Mouse (Mus musculus) mouse embryonic stem cell (cell line): ENCODE data around the gene Sgk1.

Source experiments
- in situ Hi-C, 2 experiments: fragments of 300-500 bp; cut with MboI; formaldehyde crosslinking; loops; 1 replicate in 1 of 2; 3 replicates in 1 of 2; pipeline ENCODE4 v1.14.3; 2019 to 2020; ENCODE audit warnings: low sequenced_read_pairs in 2 of 2, low pct_unique_long_range_greater_than_20kb in 1 of 2, mixed read lengths in 1 of 2; ENCODE audit not compliant: unreplicated experiment in 1 of 2

Gene Sgk1

DNA sequence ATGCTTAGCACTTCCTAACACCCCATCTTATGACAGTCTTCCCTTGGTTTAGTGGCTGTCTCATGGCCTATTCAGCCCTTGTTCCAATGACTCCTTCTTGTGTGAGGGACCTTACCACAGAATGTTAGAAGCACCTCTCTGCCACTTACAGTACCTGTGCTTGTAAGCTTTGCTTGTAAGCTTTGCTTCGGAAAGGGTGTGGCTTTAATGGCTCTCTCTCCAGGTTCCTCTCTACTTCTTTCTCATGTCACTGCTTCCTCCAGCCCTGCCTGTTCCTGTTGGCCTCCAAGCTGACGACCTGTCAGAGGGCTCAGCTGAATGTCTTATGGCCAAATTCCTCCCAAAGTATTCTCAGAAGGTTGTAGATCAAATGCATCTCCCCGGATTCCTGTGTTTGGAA, 25.8 kb downstream of the Sgk1 start:
- in situ Hi-C loops = no loop called here

DNA sequence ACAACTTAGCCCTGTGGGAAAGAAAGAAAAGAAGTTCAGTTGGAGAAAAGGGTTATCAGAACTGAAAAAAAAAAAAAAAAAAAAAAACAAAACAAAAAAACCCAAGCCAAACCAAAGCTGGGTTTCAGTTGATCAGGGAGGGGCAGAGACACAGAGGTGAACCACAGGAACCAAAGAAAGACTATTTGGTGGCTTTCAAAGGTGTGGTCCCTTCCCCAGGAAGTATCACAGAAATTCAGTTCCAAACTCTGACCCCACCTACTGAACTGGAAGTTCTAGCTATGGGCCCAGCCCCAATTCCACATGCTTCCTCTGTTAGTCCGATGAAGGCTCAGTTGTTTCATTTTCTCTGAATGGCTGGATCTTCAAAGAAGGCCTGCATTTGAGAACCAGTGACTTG, 26.7 kb downstream of the Sgk1 start:
- in situ Hi-C loops = no loop called here

GRCm38 (mm10) chr10:21910334-21910733, 28.4 kb downstream of the Sgk1 start:
- in situ Hi-C loops = no loop called here

DNA sequence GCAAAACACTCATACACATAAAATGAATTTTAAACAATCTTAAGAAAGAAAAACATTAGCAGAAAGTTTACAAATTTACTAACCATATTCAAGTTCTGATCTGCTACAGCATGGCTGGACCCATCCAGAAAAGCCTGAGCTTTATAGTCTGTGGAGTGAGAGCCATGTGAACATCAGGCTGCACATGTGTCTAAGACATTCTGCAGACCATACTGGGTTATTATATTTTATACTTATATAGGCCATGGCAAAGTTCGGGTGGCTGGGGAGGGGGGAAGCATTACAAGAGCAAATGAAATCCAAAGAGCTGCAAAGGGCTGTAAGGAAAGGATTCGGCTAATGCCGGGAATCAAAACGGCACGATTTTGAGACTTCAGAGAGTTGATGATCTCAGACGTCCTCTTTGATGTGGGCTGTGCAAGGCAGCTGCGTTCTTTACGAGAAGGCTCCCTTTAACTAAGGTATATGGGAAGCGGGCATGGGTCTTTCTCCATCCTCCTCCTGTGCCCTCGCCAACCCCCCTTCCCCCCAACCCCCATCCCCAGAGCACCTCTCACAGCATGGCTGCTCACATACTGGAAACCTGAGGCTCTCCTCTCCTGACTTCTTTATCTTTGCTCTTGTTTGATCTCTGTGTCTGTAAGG, 29.4 kb downstream of the Sgk1 start:
- in situ Hi-C loops = no loop called here

- in situ Hi-C loops = no loop called here
These were observed 32.8 kb downstream of the Sgk1 start for GRCm38 (mm10) chr10:21914751-21915150.

- in situ Hi-C loops = no loop called here
These were observed 34.5 kb downstream of the Sgk1 start for GRCm38 (mm10) chr10:21916301-21917071.

GRCm38 (mm10) chr10:21918016-21918749, 36.2 kb downstream of the Sgk1 start:
- in situ Hi-C loops = no loop called here

DNA sequence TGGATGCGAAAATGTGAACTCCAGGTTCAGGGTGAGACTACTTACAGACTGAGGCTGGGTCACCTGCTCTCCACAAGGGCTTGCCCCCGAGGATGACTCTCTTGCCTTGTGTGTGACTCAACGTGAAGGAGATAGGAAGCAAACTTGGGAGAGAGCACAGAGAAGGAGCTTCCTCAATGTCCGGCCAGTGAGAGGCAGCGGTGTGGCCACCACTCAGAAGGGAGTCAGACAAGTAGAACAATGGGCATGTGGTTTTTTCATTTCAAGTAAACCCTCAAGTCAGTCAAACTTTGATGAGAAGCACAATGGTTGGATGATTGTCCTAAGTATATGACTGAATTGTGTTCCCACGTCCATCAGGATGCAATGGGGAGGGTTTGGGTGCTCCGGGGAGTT, 36.8 kb downstream of the Sgk1 start:
- in situ Hi-C loops = no loop called here

- in situ Hi-C loops = no loop called here
These were observed 38.6 kb downstream of the Sgk1 start for GRCm38 (mm10) chr10:21920611-21921010.

- in situ Hi-C loops = no loop called here
These were observed 40.8 kb downstream of the Sgk1 start for GRCm38 (mm10) chr10:21922716-21923350.

- in situ Hi-C loops = no loop called here
These were observed 41.5 kb downstream of the Sgk1 start for GRCm38 (mm10) chr10:21923495-21923952.

DNA sequence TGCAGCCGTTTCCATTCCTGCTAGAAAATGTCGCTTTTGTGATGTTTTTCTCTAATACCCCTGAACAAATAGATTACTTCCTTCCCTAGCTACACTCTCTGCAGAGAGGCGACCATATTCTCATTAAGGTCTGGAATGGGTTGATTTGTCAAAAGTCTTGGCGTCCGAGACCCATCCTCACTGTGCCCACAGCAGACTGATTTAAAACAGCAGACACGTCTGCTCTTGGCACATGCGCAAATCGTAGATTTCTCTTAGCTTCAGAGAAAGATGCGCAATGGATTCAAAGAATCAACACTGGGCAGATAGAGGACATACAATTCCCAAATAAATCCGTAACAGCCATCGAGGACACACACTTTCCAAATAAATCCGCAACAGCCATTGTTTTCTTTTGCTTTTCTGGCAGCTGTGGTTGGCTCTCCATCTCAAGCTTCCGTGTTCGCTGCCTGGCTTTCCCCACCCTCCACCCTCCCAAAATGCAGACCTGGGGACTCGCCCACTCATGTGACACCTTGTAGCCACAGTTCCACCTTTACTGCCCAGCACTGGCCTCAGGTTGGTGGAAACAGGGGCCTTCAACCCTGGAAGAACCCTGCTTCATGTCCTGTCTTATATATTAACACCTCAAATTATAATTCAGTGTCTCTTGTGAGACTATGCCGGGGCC, 42.2 kb downstream of the Sgk1 start:
- in situ Hi-C loops = no loop called here

DNA sequence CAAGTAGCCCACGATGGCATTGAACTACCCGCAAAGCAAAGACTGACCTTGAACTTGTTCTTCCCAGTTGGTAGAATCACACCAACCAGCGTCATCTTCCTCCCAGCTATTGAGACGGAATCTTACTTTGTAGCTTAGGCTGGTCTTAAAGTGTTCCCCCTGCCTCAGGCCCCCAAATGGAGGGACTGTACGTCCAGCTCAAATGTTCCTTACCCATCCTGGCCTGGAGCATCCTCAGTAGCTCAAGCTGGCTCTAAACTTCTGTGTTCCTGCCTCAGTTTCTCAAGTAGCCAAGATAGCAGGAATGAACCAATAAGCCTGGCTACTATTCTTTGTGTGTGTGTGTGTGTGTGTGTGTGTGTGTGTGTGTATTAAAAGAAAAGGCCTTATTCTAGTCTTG, 45.0 kb downstream of the Sgk1 start:
- in situ Hi-C loops = no loop called here

DNA sequence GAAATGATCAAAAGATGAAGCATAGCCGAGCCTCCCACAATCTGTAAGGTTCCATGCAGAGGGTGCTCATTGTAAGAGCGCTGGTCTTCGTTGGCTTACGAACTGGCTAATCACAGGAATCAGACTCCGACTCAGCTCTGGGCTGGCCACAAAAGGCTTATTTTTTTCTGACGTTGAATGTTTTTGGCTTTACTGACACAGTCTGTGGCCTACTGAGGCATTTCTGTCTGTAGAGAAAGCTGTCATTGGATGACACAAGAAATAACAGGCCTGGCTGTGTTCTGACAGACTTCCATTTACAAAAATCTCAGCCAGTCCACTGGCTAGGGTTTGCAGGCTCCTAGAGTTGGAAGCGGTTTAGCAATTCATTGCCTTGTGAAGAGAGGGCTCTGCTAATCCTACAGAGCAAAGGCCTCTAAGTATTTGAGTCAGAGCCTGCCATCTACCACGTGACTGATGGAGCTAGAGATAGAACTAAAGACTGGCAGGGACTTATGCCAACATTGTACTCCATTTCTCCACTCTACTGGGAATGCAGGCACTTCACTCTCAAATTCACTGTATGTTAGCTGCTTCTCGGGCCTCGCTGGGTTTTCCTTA, 48.9 kb downstream of the Sgk1 start:
- in situ Hi-C loops = no loop called here

DNA sequence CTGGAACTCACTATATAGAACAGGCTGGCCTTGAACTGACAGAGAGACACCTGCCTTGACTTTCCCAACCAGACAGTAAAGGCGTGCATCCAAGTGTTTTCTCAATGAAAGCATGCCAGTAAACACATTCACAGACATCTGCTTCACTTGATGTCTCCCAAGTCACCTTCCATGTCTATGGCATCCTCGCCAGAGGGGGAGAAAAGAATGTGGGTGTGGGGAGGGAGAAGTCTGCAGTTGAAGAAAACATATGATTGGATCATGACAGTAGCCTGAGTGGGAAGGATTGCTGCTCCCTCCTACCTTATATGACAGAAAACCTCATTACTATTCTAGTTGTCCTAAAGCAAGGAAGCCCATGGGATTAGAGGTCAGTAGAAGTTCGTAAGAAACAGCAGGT, 50.8 kb downstream of the Sgk1 start:
- in situ Hi-C loops = no loop called here

- in situ Hi-C loops = no loop called here
These were observed 52.8 kb downstream of the Sgk1 start for GRCm38 (mm10) chr10:21934826-21935225.

DNA sequence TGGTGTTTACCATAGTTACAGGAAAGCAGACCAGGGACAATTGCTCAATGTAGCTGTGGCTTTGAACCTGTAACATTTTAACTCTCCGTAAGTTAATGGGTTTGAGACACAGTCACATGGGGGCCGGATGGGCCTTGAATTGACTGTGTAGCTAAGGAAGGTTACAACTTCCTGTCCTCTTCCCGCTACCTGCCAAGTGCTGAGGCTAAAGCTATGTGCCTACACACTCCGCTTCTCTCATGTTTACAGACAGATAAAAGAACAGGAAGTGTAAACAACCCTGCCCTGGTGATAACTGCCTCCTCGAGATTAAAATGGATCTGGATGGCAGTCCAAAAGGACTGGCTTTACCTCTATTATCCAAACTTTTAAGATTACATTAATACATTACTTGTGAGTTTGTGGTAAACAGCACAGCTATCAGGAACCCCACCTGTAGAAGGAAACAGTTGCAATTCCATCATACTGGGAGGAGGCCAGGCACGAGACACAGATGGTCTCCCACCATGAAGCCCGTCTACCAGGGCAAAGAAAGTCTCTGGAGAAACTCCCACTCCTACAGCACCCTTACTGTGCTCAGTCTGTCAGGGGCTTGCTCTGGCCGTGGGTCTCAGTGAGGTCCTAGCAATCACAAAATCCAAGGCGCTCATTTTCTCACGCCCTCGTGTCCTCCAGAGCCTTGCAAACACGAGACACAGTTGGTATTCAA, 54.7 kb downstream of the Sgk1 start:
- in situ Hi-C loops = no loop called here

GRCm38 (mm10) chr10:21937222-21937605, 55.2 kb downstream of the Sgk1 start:
- in situ Hi-C loops = no loop called here
